Mouse (Mus musculus) hindbrain, embryonic 14.5 days (tissue): Measurements from ENCODE around the gene Prss32. TPM values are rescaled to one million over a fixed set of nuclear protein-coding genes. Genes with fewer than 3 reads are reported as not detected.

Experiments
- ATAC-seq: fragments of 200-750 bp; cut with Nextera tagmentation; 2 replicates; pipeline ENCODE4 v1.8.0; 2017; ENCODE audit warnings: moderate number of reproducible peaks, mild to moderate bottlenecking, moderate TSS enrichment, moderate library complexity; ENCODE audit not compliant: low FRiP score
- DNase-seq: peaks from one replicate; pipeline ENCODE4 v3.0.0-alpha.2; 2015; ENCODE audit warnings: low spot score
- H3K27ac ChIP-seq: fragments of 300-500 bp; sonication (generic); 2 replicates; pipeline ENCODE4 v1.5.1; 2014; ENCODE audit warnings: mild to moderate bottlenecking, moderate library complexity
- H3K27me3 ChIP-seq: fragments of 300-500 bp; sonication (generic); 2 replicates; pipeline ENCODE4 v1.6.1; 2014; ENCODE audit warnings: mild to moderate bottlenecking, low read length, mixed read lengths; ENCODE audit not compliant: control insufficient read depth, insufficient read depth
- H3K36me3 ChIP-seq: fragments of 300-500 bp; sonication (generic); replicated peaks from 2 replicates; pipeline ENCODE4 v1.6.1; 2014; ENCODE audit not compliant: control insufficient read depth, insufficient read depth
- H3K4me1 ChIP-seq: fragments of 300-500 bp; sonication (generic); replicated peaks from 2 replicates; pipeline ENCODE4 v1.6.1; 2014; ENCODE audit warnings: antibody characterized with exemption, low read length, mixed read lengths; ENCODE audit not compliant: control insufficient read depth, insufficient read depth
- H3K4me2 ChIP-seq: fragments of 300-500 bp; sonication (generic); replicated peaks from 2 replicates; pipeline ENCODE4 v1.6.1; 2014; ENCODE audit warnings: mild to moderate bottlenecking, moderate library complexity
- H3K4me3 ChIP-seq: fragments of 300-500 bp; sonication (generic); replicated peaks from 2 replicates; pipeline ENCODE4 v1.5.1; 2014; ENCODE audit warnings: mild to moderate bottlenecking, low read length
- H3K9ac ChIP-seq: fragments of 300-500 bp; sonication (generic); 2 replicates; pipeline ENCODE4 v1.6.1; 2014
- H3K9me3 ChIP-seq: fragments of 300-500 bp; sonication (generic); 2 replicates; pipeline ENCODE4 v1.6.1; 2016; ENCODE audit warnings: low read length; ENCODE audit not compliant: control insufficient read depth
- WGBS: fragments of 180-500 bp; shearing (Covaris S2); extraction: QIAGEN DNeasy Blood & Tissue Kit; methylation state at CpG from one replicate; pipeline ENCODE4 v1.1.7; 2014; 5-methylcytosine and 5-hydroxymethylcytosine counted together
- polyA plus RNA-seq: library from polyadenylated mRNA; unstranded; fragments of >200 nt; fragmentation: Nextera tagmentation; extraction: Ambion mirVana; gene quantifications from 2 replicates; pipeline ENCODE4 v1.2.1, GENCODE M21; 2014

Prss32 gene
- polyA plus RNA-seq, 1 experiment from 2014 or later, result not detected

GRCm38 (mm10) chr17:23829064-23829619 lies 14.5 kb upstream of the Prss32 start, which contains the start of gene Elob:
Elob (minus strand) TSS chr17:23829136.
- peaks cover 35% of the 10 kb centered on the region for H3K36me3 ChIP-seq
- peak within 1 kb of the TSS; percentile 89 for H3K4me3 ChIP-seq
- H3K27me3 ChIP-seq, result peaks cover 6% of the 10 kb centered on the region; the same call in 1 of the 2 replicates
- peak; percentile 96 for ATAC-seq
- no peaks in the 10 kb centered on the region for H3K9me3 ChIP-seq
- DNase-seq, result peak; percentile 88
- peaks cover 22% of the 10 kb centered on the region for H3K4me1 ChIP-seq
- WGBS, result 1% methylated on average over 39 of the region's 42 CpGs
- peak within 1 kb of the TSS; percentile 90 for H3K9ac ChIP-seq
- H3K27ac ChIP-seq, result peak within 1 kb of the TSS; percentile 96
- H3K4me2 ChIP-seq, result peak within 1 kb of the TSS; percentile 79

- ATAC-seq, result no peak
Observed at GRCm38 (mm10) chr17:23831201-23831600, 12.5 kb upstream of the Prss32 start.

GRCm38 (mm10) chr17:23836006-23836575 lies 7.6 kb upstream of the Prss32 start, which contains the start of gene Prss33:
Prss33 (minus strand) TSS chr17:23836056.
- DNase-seq (no peak), ATAC-seq (no peak)
- no peak within 1 kb of the TSS for H3K27ac ChIP-seq
- no peak within 1 kb of the TSS for H3K4me2 ChIP-seq
- 73% methylated on average over 8 of the region's 8 CpGs for WGBS
- H3K9ac ChIP-seq, result no peak within 1 kb of the TSS
- H3K4me3 ChIP-seq, result no peak within 1 kb of the TSS
- peaks cover 6% of the 10 kb centered on the region; the same call in 1 of the 2 replicates for H3K27me3 ChIP-seq
- H3K36me3 ChIP-seq, result no peaks in the 10 kb centered on the region
- H3K9me3 ChIP-seq, result no peaks in the 10 kb centered on the region
- no peaks in the 10 kb centered on the region for H3K4me1 ChIP-seq

More at GRCm38 (mm10) chr17:23831201-23831600, 12.5 kb upstream of the Prss32 start:
- WGBS, result 97% methylated on average over 1 of the region's 1 CpGs
- peaks cover 22% of the 10 kb centered on the region for H3K4me1 ChIP-seq
- no peak overlapping the region for H3K9ac ChIP-seq
- no peak overlapping the region for H3K27ac ChIP-seq
- no peak for DNase-seq
- H3K4me3 ChIP-seq, result no peak overlapping the region
- no peak overlapping the region for H3K4me2 ChIP-seq
- H3K36me3 ChIP-seq, result peaks cover 14% of the 10 kb centered on the region
- peaks cover 6% of the 10 kb centered on the region; the same call in 1 of the 2 replicates for H3K27me3 ChIP-seq
- H3K9me3 ChIP-seq, result no peaks in the 10 kb centered on the region

- 31% methylated on average over 4 of the region's 4 CpGs for WGBS
- Histone ChIP-seq H3K36me3 (no peaks in the 10 kb centered on the region), H3K4me2 (no peak overlapping the region), H3K9me3 (no peaks in the 10 kb centered on the region), H3K4me1 (no peaks in the 10 kb centered on the region), H3K27me3 (no peaks in the 10 kb centered on the region), H3K27ac (no peak overlapping the region), H3K9ac (no peak overlapping the region), H3K4me3 (no peak overlapping the region)
- DNase-seq (peak; percentile 81), ATAC-seq (no peak)
Observed at GRCm38 (mm10) chr17:23841145-23841544, 2.5 kb upstream of the Prss32 start.

GRCm38 (mm10) chr17:23843141-23843811 lies 379 bp upstream of the Prss32 start:
- H3K4me1 ChIP-seq, result no peaks in the 10 kb centered on the region
- no peak overlapping the region for H3K27ac ChIP-seq
- no peaks in the 10 kb centered on the region for H3K27me3 ChIP-seq
- H3K36me3 ChIP-seq, result no peaks in the 10 kb centered on the region
- H3K9ac ChIP-seq, result no peak overlapping the region
- ATAC-seq, result no peak
- no peak overlapping the region for H3K4me3 ChIP-seq
- no peak for DNase-seq
- no peaks in the 10 kb centered on the region for H3K9me3 ChIP-seq
- H3K4me2 ChIP-seq, result peak overlapping the region; percentile 14; the same call in 1 of the 2 replicates
- 45% methylated on average over 23 of the region's 23 CpGs for WGBS

GRCm38 (mm10) chr17:23850028-23850427 lies 6.4 kb downstream of the Prss32 start:
- no peak for DNase-seq
- Histone ChIP-seq H3K4me2 (no peak overlapping the region), H3K4me1 (no peaks in the 10 kb centered on the region), H3K9me3 (no peaks in the 10 kb centered on the region), H3K36me3 (no peaks in the 10 kb centered on the region), H3K27me3 (no peaks in the 10 kb centered on the region), H3K9ac (no peak overlapping the region), H3K4me3 (no peak overlapping the region), H3K27ac (no peak overlapping the region)
- 69% methylated on average over 2 of the region's 2 CpGs for WGBS
- ATAC-seq, result no peak

- 0 out of 2 replicates have a peak, but pooled peaks have one; percentile 34 for ATAC-seq
- H3K4me3 ChIP-seq, result no peak overlapping the region
- H3K4me1 ChIP-seq, result no peaks in the 10 kb centered on the region
- H3K36me3 ChIP-seq, result no peaks in the 10 kb centered on the region
- peak; percentile 78 for DNase-seq
- no peaks in the 10 kb centered on the region for H3K27me3 ChIP-seq
- 61% methylated on average over 18 of the region's 19 CpGs for WGBS
- no peaks in the 10 kb centered on the region for H3K9me3 ChIP-seq
- no peak overlapping the region for H3K4me2 ChIP-seq
- H3K27ac ChIP-seq, result 0 out of 2 replicates have a peak overlapping the region, but pooled peaks have one; percentile 38
- no peak overlapping the region for H3K9ac ChIP-seq
Observed at GRCm38 (mm10) chr17:23850853-23851749, 7.4 kb downstream of the Prss32 start.

GRCm38 (mm10) chr17:23853292-23853691 lies 9.6 kb downstream of the Prss32 start:
- DNase-seq (peak; percentile 50), ATAC-seq (no peak)
- no peaks in the 10 kb centered on the region for H3K9me3 ChIP-seq
- H3K4me1 ChIP-seq, result no peaks in the 10 kb centered on the region
- H3K27ac ChIP-seq, result no peak overlapping the region
- WGBS, result 37% methylated on average over 5 of the region's 5 CpGs
- H3K4me3 ChIP-seq, result no peak overlapping the region
- H3K9ac ChIP-seq, result no peak overlapping the region
- no peaks in the 10 kb centered on the region for H3K27me3 ChIP-seq
- no peak overlapping the region for H3K4me2 ChIP-seq
- no peaks in the 10 kb centered on the region for H3K36me3 ChIP-seq
